Mouse (Mus musculus): ENCODE data around the gene Ccdc146. TPM values are rescaled to one million over a fixed set of nuclear protein-coding genes. Genes with fewer than 3 reads are reported as not detected.

Gene Ccdc146
- not detected for total RNA-seq (2023)

DNA sequence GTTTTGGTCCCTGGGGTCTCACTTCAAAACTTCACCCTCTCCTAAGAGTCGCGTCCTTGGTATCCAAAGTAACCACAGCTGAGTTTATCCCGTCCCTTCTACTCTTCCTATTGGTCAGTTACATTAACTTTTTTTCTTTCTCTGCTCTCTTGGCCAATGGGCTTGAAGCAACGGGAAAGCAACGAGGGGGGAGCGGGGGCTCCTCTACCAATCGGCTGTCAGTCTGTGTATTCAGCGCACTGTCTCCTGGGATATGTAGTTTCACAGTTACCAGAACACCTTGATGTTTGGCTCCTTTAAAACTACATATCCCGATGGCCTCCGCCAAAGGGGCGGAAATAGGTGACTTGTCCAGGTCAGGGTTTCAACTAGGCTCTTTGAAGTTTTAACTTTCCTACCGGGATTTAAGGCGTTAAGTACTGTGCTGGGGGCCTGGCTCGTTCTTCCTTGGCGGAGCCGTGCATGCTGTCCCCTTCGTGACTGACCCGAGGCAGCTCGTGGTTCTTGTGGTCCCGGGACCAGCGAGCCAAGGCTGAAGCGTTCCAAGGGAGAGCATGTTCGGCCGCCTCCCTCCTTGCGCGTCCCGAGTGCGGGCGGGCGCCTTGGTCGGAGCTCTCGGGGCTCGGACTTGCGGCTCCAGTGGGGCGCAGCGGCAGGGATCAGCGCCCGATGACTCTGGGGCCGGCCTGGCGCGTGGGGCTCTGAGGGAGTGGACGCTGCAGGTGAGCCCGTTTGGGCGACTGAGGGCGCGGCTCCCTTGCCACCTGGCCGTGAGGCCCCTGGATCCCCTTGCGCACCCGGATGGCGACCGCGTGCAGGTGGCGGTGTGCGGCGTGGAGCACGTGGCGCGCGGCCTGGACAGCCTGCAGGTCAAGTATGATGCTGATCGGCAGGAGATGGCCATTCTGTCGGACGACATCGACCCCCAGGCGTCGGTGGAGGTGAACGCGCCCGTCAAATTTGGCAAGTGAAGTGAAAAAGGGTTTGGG lies at the start of gene Ccdc146, which contains the start of gene Fam185a:
Ccdc146 (minus strand) TSS at position 64 of the 989 bp plus-strand sequence.
Fam185a (plus strand) TSS at position 345 of the 989 bp plus-strand sequence.

DNA sequence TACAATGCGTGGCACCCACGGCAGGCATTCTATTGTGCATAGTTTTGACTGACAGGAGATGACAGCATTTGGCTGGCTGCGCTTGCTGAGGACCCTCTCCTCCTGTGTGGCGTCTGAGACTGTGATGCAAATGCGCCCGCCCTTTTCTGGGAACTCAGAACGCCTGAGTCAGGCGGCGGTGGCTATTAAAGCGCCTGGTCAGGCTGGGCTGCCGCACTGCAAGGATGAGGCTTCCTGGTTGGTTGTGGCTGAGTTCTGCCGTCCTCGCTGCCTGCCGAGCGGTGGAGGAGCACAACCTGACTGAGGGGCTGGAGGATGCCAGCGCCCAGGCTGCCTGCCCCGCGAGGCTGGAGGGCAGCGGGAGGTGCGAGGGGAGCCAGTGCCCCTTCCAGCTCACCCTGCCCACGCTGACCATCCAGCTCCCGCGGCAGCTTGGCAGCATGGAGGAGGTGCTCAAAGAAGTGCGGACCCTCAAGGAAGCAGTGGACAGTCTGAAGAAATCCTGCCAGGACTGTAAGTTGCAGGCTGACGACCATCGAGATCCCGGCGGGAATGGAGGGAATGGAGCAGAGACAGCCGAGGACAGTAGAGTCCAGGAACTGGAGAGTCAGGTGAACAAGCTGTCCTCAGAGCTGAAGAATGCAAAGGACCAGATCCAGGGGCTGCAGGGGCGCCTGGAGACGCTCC lies 51.8 kb downstream of the Ccdc146 start, which contains the start of gene Fgl2:
Fgl2 (plus strand) TSS at position 150 of the 687 bp plus-strand sequence.

Other genes with a start within 250 kb of the Ccdc146 start
- 10 to 100 TPM; 14.1 to 19.5 TPM for gene Gsap, start 238.4 kb downstream of the Ccdc146 start, total RNA-seq (2023)
- gene Fgl2, start 52.0 kb downstream of the Ccdc146 start, total RNA-seq (2023) = 10 to 100 TPM in 1 of 2 experiments, 1 to 10 TPM in 1; 7.4 to 10.6 TPM
- gene Fam185a, start 281 bp upstream of the Ccdc146 start, total RNA-seq (2023) = 1 to 10 TPM; 3.2 to 5.7 TPM
- not detected for gene Lrrc17, start 118.9 kb upstream of the Ccdc146 start, total RNA-seq (2023)
- gene Fbxl13, start 221.0 kb upstream of the Ccdc146 start, total RNA-seq (2023) = under 1 TPM in 1 of 2 experiments, not detected in 1; 0.27 TPM
- 10 to 100 TPM; 35.9 to 37.5 TPM for gene Armc10, start 221.1 kb upstream of the Ccdc146 start, total RNA-seq (2023)